Mouse (Mus musculus): ENCODE measurements around the gene Drg2.

GRCm38 (mm10) chr11:60511893-60512292 is 57.5 kb downstream of the Drg2 start:
- TF ChIP-seq CTCF (IDR thresholded peaks at IDR 0.05; ENCODE audit: low read depth, low read length) (no peak), POLR2A (IDR thresholded peaks at IDR 0.05; ENCODE audit: insufficient read depth, low read length) (no peak), EP300 (IDR thresholded peaks at IDR 0.05; ENCODE audit: insufficient read depth, low read depth, low read length) (no peak)

Measured in ES-Bruce4 (cell line).